Mouse (Mus musculus) cerebellum, postnatal 4 days (tissue): ENCODE results near the gene Adamts4.

ENCODE experiments used
- DNase-seq, 2 experiments: peaks; one replicate each; pipeline ENCODE4 v3.0.0; 2022; ENCODE audit warnings: low spot score in 2 of 2, mixed read lengths in 1 of 2

The Adamts4 gene

DNA sequence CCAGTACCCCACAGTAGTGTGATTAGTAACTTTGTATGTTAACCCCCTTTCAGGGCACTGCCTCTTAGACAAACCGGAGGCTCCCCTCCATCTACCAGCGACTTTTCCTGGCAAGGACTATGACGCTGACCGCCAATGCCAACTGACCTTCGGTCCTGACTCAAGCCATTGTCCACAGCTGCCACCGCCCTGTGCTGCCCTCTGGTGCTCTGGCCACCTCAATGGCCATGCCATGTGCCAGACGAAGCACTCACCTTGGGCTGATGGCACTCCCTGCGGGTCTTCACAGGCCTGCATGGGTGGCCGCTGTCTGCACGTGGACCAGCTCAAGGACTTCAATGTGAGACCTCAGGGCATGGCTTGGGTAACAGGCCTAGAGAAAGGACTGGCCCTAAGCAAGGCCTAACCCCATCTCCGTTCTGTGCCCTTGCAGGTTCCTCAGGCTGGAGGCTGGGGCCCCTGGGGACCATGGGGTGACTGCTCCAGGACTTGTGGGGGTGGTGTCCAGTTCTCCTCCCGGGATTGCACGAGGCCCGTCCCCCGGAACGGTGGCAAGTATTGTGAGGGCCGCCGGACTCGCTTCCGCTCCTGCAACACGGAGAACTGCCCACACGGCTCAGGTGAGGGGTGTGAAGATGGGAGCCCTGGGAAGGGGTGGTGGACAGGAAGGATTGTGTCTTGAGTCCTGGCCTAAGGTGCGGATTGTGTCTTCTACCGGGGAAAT, 6.0 kb downstream of the Adamts4 start:
- DNase-seq, result no peak

DNA sequence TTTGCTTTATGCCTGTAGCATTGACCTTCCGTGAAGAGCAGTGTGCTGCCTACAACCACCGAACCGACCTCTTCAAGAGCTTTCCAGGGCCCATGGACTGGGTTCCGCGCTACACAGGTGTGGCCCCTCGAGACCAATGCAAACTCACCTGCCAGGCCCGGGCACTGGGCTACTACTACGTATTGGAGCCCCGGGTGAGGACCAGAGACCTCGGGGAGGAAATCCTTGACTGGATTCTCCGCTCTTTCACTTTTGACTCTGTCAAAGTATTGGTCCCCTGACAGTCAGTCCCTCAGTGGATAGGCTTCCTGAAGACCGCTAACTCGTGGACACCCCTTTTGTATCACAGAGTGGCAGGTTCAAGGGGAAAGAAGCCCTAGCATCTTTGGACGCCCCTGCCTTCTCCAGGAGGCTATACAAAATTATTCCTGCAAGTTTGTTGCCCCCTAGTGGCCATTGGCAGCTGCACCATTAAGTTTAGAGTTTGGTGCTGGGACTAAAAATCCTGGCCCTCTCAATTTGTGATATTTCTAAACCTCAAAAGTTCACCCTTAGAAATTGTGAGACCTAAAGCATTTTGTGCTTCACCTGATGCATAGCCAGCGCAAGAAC, 6.8 kb downstream of the Adamts4 start:
- peak in 1 of 2 experiments; percentile 59 for DNase-seq

GRCm38 (mm10) chr1:171257781-171258180, 7.6 kb downstream of the Adamts4 start:
- DNase-seq, result no peak

- no peak for DNase-seq
Measured at GRCm38 (mm10) chr1:171258921-171259320, 8.7 kb downstream of the Adamts4 start.

DNA sequence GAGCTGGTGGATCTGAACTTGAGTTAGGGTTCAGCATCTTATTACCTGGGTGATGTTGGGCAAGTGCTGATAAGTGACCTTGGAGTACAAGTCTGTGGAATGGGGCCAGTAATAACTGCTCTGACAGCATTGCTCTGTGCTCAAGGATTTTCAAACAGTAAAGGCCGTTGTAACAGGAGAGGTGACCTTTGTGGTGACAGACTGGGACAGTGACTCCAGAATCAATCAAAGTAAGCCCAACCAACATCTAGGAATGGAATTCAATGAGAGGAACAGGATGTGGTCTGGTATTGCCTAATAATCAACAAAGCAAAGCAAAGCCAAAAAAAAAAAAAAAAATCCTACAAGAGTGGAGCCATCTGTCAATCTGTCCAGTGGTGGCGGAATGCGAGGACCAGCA, 10.1 kb downstream of the Adamts4 start:
- no peak for DNase-seq

DNA sequence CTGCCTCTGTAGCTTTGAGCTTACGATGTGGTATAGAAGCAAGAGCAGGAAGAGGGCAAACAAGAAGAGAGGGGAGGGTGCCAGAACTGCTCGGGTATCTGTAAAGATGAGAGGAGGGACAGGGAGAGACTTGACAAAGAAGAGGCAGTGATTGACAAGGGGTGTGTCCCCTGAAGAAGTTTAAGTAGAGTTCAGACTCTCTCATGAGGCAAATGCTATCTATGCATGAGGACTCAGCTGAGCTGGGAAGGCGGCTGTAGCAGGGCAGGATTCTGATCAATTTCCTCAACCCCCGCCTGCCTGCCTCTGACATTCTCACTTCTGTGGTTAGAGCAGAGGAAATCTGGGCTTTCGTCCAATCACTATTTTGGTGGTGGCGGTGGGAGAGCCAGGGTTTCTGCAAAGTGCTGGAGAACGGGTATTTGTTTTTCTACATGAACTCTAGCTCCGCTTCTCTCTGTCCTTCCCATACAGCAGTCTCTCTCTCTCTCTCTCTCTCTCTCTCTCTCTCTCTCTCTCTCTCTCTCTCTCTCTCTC, 12.4 kb downstream of the Adamts4 start:
- DNase-seq, result peak in 1 of 2 experiments; percentile 67

DNA sequence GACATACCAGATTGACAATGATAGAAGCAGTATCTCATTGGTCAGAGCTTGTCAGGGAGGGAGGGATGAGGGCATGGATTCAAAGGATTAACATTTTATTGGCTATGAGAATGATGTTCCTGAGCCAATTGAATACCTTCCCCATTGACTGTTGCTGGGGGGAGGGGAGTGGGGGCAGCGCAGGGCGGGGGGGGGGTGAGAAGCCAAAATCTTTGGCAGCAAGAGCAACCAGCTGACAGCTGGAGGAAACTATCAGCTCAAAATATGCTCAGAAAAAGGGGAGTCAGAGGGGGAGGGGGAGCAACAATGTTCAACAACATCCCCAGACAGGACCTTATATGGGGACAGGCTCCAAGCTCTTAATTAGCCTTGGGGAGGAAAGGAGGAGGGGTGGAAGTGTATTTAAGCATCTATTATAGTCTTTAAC, 13.0 kb downstream of the Adamts4 start:
- DNase-seq, result no peak

DNA sequence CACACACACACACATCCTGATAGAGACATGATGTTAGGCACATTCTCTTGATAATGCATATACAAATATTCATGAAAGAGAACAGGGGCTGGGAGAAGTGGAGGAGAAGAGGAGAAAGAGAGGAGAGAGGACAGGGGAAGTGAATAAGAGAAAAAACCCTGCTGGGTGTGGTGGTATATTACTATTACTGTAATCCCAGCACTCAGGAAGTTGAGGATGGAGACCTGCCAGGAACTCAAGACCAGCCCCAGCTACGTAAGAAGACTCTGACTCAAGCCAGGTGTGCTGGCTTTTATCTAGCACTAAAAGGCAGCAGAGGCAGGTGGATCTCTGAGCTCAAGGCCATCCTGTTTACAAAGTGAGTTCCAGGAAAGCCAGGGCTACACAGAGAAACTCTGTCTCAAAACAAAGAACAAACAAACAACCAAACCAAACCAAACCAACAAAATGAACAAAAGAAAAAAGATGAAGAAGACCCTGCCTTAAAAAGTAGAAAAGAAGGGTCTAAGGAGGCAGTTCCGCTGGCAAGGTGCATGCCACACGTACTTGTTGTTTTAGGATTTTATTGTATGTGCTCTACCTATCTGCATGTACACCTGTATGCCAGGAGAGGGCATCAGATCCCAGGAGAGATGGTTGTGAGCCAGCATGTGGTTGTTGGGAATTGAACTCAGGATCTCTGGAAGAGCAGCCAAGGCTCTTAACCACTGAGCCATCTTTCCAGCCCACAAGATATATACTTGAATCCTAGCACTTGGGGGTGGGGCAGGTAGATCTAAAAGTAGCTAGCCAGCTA, 13.6 kb downstream of the Adamts4 start:
- DNase-seq, result no peak

- no peak for DNase-seq
Measured at GRCm38 (mm10) chr1:171265971-171266744, 15.9 kb downstream of the Adamts4 start.

DNA sequence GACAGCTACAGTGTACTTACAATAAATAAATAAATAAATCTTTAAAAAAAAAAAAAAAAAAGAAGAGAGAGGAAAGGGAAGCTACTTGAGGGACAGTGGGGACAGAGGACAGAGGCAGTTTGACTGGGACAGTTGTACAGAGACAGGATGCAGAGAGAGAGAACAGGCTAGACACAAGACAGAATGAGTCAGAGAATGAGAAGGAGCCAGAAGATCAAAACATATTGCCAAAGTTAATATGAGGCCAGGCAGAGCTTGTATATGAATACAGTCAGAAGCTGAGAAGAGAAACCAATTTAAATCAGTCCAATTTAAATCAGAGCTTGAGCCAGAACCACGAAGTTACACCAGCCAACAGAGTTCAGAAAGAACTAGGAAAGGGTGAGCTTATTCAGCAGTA, 18.1 kb downstream of the Adamts4 start:
- no peak for DNase-seq

- peak; percentile 92 to 95 for DNase-seq
Measured at GRCm38 (mm10) chr1:171269848-171270572, 19.8 kb downstream of the Adamts4 start, which contains the start of gene B4galt3. B4galt3 (plus strand) TSS chr1:171270328.

- no peak for DNase-seq
Measured at GRCm38 (mm10) chr1:171270573-171270900, 20.3 kb downstream of the Adamts4 start.

GRCm38 (mm10) chr1:171271196-171271595, 21.0 kb downstream of the Adamts4 start:
- no peak for DNase-seq

GRCm38 (mm10) chr1:171271622-171272021, 21.4 kb downstream of the Adamts4 start:
- DNase-seq, result no peak

- no peak for DNase-seq
Measured at GRCm38 (mm10) chr1:171272086-171272485, 21.9 kb downstream of the Adamts4 start.

- no peak for DNase-seq
Measured at GRCm38 (mm10) chr1:171274171-171274570, 23.9 kb downstream of the Adamts4 start.

DNA sequence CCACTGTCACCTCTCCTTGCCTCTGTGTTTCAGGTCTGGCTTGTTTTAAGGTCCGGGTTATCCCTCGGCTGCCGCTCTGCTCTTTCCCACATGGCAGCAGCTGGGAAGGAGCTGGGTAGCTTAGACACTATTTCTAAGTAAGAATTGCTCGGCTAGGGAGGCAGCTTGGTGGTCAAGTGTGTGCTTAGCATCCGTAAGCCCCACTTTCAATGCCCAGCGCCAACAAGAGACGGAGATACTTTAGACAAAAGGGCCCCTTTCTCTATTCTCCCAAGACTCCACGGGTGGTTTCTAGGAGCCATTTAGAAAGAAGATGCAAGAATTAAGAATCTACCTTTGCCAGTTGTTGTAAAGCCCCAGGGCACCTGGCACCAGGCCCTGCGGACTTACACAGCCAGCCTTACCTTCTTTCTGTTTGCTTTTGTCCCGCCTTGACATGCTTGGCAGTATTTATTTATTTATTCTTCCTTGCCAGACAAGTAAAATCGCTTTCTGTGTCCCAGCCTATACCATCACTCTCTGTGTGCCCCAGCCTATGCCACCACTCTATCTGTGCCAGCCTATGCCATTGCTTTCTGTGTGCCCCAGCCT, 25.0 kb downstream of the Adamts4 start:
- DNase-seq, result no peak

- no peak for DNase-seq
Measured at GRCm38 (mm10) chr1:171276110-171276748, 26.0 kb downstream of the Adamts4 start.

DNA sequence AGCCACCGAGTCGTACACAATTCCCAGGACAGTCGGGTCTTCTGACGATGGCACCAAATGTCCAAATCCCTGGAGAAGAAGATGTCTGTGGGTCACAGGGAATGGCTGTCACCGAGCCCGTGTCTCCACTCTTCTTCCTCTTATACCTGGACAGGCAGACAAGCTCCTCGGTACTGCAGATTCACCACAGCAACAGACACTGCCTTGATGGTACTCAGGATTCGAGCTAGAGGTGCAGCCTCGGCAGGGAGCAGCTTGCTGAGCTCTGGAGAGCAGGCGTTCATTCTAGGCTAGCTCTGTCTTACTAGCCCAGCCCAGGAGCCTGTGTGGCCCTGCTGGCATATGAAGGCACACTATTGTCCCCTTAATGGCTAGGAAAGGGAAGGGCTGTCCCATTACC, 27.5 kb downstream of the Adamts4 start:
- no peak for DNase-seq

DNA sequence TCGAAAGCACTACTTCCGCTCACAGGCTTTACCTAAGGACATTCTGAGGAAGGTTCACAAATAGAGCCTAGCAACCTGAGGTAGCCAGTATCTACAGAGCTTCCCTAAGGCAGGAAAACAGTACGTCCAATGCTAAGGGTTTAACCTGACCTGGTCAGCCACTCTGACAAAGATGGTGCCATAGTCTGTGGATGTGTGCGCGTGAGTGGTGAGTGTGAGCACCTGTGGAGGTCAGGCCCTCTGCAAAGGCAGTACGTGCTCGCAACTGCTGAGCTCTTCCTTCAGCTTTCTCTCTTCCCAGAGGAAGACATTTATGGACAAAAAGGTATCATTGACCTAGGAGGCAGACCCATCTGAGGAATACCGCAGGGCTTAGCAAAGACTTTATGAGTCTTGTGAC, 28.2 kb downstream of the Adamts4 start:
- no peak for DNase-seq
